Mouse (Mus musculus) bone marrow, adult 2 months (tissue): ENCODE results near the gene Ntng2.

Source experiments
- CTCF ChIP-seq: fragments of 200-500 bp; IDR thresholded peaks from 2 replicates; pipeline ENCODE4 v1.5.1; 2011; ENCODE audit warnings: low read length, control low read depth; ENCODE audit not compliant: control insufficient read depth, insufficient read depth
- POLR2A ChIP-seq: fragments of 200-500 bp; IDR thresholded peaks from 2 replicates; pipeline ENCODE4 v1.6.1; 2011; ENCODE audit warnings: low read depth, mild to moderate bottlenecking, control low read depth, low read length, borderline replicate concordance; ENCODE audit not compliant: control insufficient read depth

GRCm38 (mm10) chr2:29235026-29235425 is 17.8 kb downstream of the Ntng2 start:
- no peak for TF ChIP-seq CTCF
- no peak for TF ChIP-seq POLR2A
